Mouse (Mus musculus) myocyte (in vitro differentiated cells): ENCODE measurements around the gene Gm21969. TPM values are rescaled to one million over a fixed set of nuclear protein-coding genes. Genes with fewer than 3 reads are reported as not detected.

Experiments
- H3K27me3 ChIP-seq: one replicate; pipeline ENCODE4 v1.6.1; 2011; ENCODE audit not compliant: control insufficient read depth, insufficient read depth, insufficient read length
- H3K36me3 ChIP-seq: one replicate; pipeline ENCODE4 v1.6.1; 2011; ENCODE audit not compliant: control insufficient read depth, insufficient read depth
- H3K4me2 ChIP-seq: one replicate; pipeline ENCODE4 v1.6.1; 2011; ENCODE audit warnings: low read depth, control low read depth
- H3K4me3 ChIP-seq: one replicate; pipeline ENCODE4 v1.5.1; 2011; ENCODE audit warnings: mild to moderate bottlenecking, control low read depth, moderate library complexity
- H3K79me2 ChIP-seq: one replicate; pipeline ENCODE4 v1.6.1; 2011; ENCODE audit not compliant: control insufficient read depth, insufficient read depth
- H3ac ChIP-seq: one replicate; pipeline ENCODE4 v1.6.1; 2011; ENCODE audit not compliant: control insufficient read depth, insufficient read length
- CEBPB ChIP-seq: IDR thresholded peaks from 2 replicates; pipeline ENCODE4 v1.6.1; 2011; ENCODE audit warnings: mild to moderate bottlenecking, moderate library complexity; ENCODE audit not compliant: poor library complexity, insufficient read depth, severe bottlenecking
- E2F4 ChIP-seq: IDR thresholded peaks from one replicate; pipeline ENCODE4 v1.6.1; 2011; ENCODE audit warnings: mild to moderate bottlenecking, control low read depth, moderate library complexity; ENCODE audit not compliant: insufficient read depth
- MAX ChIP-seq: IDR thresholded peaks from one replicate; pipeline ENCODE4 v1.6.1; 2011; ENCODE audit warnings: low read depth, mild to moderate bottlenecking, control low read depth
- MYOD1 ChIP-seq, 3 experiments: IDR thresholded peaks; one replicate each; pipeline ENCODE4 v1.6.1; 2011; ENCODE audit warnings: control low read depth in 2 of 3, low read depth in 2 of 3, mild to moderate bottlenecking in 2 of 3, moderate library complexity in 1 of 3; ENCODE audit not compliant: insufficient read length in 2 of 3, control insufficient read depth in 1 of 3
- MYOG ChIP-seq, 3 experiments: IDR thresholded peaks; one replicate each; pipeline ENCODE4 v1.6.1; 2011; ENCODE audit warnings: control low read depth in 2 of 3, low read depth in 2 of 3, mild to moderate bottlenecking in 2 of 3; ENCODE audit not compliant: insufficient read length in 2 of 3, control insufficient read depth in 1 of 3, insufficient read depth in 1 of 3
- POLR2A ChIP-seq: IDR thresholded peaks from one replicate; pipeline ENCODE4 v1.6.1; 2011; ENCODE audit warnings: low read depth, mild to moderate bottlenecking, control low read depth, moderate library complexity; ENCODE audit not compliant: insufficient read length
- POLR2AphosphoS2 ChIP-seq: IDR thresholded peaks from one replicate; pipeline ENCODE4 v1.6.1; 2011; ENCODE audit warnings: low read depth, control low read depth; ENCODE audit not compliant: insufficient read length
- REST ChIP-seq: IDR thresholded peaks from one replicate; pipeline ENCODE4 v1.6.1; 2011; ENCODE audit warnings: mild to moderate bottlenecking, control low read depth, moderate library complexity; ENCODE audit not compliant: insufficient read depth, insufficient read length
- SRF ChIP-seq: IDR thresholded peaks from one replicate; pipeline ENCODE4 v1.6.1; 2011; ENCODE audit warnings: low read depth; ENCODE audit not compliant: control insufficient read depth, insufficient read length
- TCF12 ChIP-seq: IDR thresholded peaks from one replicate; pipeline ENCODE4 v1.6.1; 2011; ENCODE audit warnings: mild to moderate bottlenecking, control low read depth; ENCODE audit not compliant: poor library complexity, insufficient read depth, severe bottlenecking
- TCF3 ChIP-seq: IDR thresholded peaks from one replicate; pipeline ENCODE4 v1.6.1; 2011; ENCODE audit warnings: low read depth, control low read depth; ENCODE audit not compliant: insufficient read length
- USF1 ChIP-seq: IDR thresholded peaks from one replicate; pipeline ENCODE4 v1.6.1; 2011; ENCODE audit warnings: low read depth, mild to moderate bottlenecking, control low read depth, moderate library complexity
- polyA plus RNA-seq: library from polyadenylated mRNA; unstranded; fragments of >200 nt; fragmentation: generic; extraction: Trizol; gene quantifications from one replicate; pipeline ENCODE4 v1.2.1, GENCODE M21; 2012; ENCODE audit warnings: missing spikeins

Gene Gm21969
- polyA plus RNA-seq, 1 experiment: 0.06 TPM

DNA sequence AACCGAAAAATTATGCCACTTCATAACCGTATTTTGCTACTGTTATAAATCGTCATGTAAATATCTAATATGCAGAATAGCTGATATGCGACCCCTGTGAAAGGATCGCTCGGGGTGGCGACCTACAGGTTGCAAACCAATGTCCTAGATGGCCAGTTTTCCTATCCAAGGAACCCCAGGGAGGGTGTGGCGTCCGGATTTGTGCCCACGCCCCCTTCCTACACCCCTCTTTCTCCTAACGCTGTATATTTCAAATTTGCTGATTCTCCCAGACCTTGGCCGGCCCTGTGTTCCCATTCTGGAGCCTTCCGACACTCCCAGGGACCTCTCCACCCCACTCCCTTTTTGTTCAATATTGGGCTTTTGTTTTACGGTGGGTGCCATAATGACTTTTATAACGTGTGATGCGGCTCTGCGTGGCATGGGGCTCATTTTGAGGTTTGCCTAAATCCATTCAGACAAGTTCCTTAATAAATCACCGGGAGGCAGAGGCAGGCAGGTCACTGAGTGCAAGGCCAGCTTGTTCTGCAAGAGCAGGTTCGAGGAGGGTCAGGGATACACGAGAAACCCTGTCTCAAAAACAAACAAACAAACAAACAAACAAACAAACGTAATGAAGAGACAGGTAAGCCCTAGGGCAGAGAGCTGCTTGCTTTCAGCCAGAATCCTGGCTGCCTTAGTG lies 20.6 kb downstream of the Gm21969 start:
- Histone ChIP-seq H3ac (peak overlapping the region; percentile 16), H3K79me2 (no peaks in the 10 kb centered on the region), H3K27me3 (no peaks in the 10 kb centered on the region), H3K4me2 (peak overlapping the region; percentile 84), H3K36me3 (no peaks in the 10 kb centered on the region), H3K4me3 (peak overlapping the region; percentile 33)
- no peak for TF ChIP-seq POLR2AphosphoS2
- no peak for TF ChIP-seq MAX
- TF ChIP-seq MYOG (IDR thresholded peaks at IDR 0.05; ENCODE audit: control insufficient read depth in 1 of 3, insufficient read depth in 1 of 3, insufficient read length in 2 of 3, low read depth in 2 of 3): no peak
- no peak for TF ChIP-seq REST
- TF ChIP-seq MYOD1 (IDR thresholded peaks at IDR 0.05; ENCODE audit: control insufficient read depth in 1 of 3, insufficient read length in 2 of 3, low read depth in 2 of 3): no peak

DNA sequence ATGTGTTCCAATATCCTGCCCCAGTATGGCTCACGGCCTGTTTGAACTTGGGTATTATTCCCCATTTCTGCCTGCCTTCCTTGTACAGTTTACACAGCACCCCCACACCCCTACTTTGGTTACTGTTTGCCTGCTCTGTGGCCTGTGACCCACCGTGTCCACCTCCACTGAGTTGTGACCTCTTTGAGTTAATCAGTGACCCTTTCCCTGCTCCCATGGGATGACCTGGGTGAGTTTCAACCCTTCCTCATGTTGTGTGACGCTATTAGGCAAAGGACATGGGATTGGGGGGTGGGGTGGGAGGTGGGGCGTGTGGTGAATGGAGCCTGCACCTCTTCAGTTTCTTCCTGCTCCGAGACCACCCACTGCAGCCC lies 21.1 kb downstream of the Gm21969 start:
- Histone ChIP-seq H3K4me2 (no peak overlapping the region), H3K27me3 (no peaks in the 10 kb centered on the region), H3K36me3 (no peaks in the 10 kb centered on the region), H3K4me3 (no peak overlapping the region), H3ac (no peak overlapping the region), H3K79me2 (no peaks in the 10 kb centered on the region)
- TF ChIP-seq POLR2AphosphoS2: no peak
- TF ChIP-seq SRF: no peak
- TF ChIP-seq TCF3: no peak
- TF ChIP-seq REST: no peak
- no peak for TF ChIP-seq E2F4
- TF ChIP-seq TCF12: no peak
- no peak for TF ChIP-seq MYOG (IDR thresholded peaks at IDR 0.05; ENCODE audit: control insufficient read depth in 1 of 3, insufficient read depth in 1 of 3, insufficient read length in 2 of 3, low read depth in 2 of 3)
- no peak for TF ChIP-seq POLR2A
- TF ChIP-seq CEBPB: no peak
- TF ChIP-seq USF1: no peak
- TF ChIP-seq MAX: no peak
- TF ChIP-seq MYOD1 (IDR thresholded peaks at IDR 0.05; ENCODE audit: control insufficient read depth in 1 of 3, insufficient read length in 2 of 3, low read depth in 2 of 3): no peak

DNA sequence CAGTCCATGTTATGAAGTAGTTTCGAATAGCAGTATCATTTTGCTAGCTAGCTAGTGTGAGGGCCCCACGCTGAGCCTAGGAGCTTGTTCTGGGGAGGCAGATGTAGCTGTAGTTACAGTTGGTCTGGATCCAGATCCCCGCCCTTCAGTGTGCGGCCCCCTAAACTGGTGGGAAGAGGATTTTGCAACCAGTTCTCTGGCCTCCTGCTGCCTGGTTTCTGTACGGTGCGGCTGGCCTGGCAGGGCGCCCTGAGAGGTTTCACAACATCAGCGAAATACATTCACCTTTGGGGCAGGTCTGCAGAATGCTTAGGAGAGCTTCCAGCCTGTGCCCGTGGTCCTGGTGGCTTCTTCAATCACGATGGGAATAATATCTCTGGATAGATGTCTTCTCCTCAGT lies 21.7 kb downstream of the Gm21969 start:
- TF ChIP-seq TCF3: no peak
- TF ChIP-seq MYOD1 (IDR thresholded peaks at IDR 0.05; ENCODE audit: control insufficient read depth in 1 of 3, insufficient read length in 2 of 3, low read depth in 2 of 3): no peak
- TF ChIP-seq TCF12: no peak
- no peak for TF ChIP-seq POLR2AphosphoS2
- no peak for TF ChIP-seq MYOG (IDR thresholded peaks at IDR 0.05; ENCODE audit: control insufficient read depth in 1 of 3, insufficient read depth in 1 of 3, insufficient read length in 2 of 3, low read depth in 2 of 3)
- TF ChIP-seq CEBPB: no peak
- TF ChIP-seq SRF: no peak
- no peak for TF ChIP-seq E2F4
- no peak for TF ChIP-seq POLR2A
- TF ChIP-seq MAX: no peak
- TF ChIP-seq USF1: no peak
- TF ChIP-seq REST: no peak
- H3K79me2 ChIP-seq: no peaks in the 10 kb centered on the region
- no peaks in the 10 kb centered on the region for H3K27me3 ChIP-seq
- no peak overlapping the region for H3K4me3 ChIP-seq
- no peak overlapping the region for H3ac ChIP-seq
- H3K4me2 ChIP-seq: no peak overlapping the region
- no peaks in the 10 kb centered on the region for H3K36me3 ChIP-seq

DNA sequence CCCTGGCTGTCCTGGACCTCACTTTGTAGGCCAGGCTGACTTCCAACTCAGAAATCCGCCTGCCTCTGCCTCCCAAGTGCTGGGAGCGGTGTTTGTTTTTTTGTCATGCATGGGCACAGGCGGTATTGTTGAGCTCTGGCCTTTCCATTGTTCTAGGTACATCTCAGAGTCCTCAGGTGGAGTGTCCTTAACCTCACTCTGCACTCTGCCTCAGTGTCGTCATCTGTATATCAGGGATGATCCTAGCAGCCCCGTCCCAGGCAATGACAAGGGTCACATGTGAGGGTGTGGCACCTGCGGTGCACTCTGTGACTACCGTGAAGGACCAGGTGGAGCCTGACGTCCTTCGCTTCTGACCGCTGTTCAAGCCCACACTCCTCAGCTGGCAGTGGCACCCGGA lies 24.4 kb downstream of the Gm21969 start:
- no peaks in the 10 kb centered on the region for H3K27me3 ChIP-seq
- H3K79me2 ChIP-seq: no peaks in the 10 kb centered on the region
- H3K4me2 ChIP-seq: no peak overlapping the region
- H3K4me3 ChIP-seq: no peak overlapping the region
- H3ac ChIP-seq: no peak overlapping the region
- no peak for TF ChIP-seq REST
- no peak for TF ChIP-seq POLR2AphosphoS2
- TF ChIP-seq POLR2A: no peak
- TF ChIP-seq TCF12: no peak
- TF ChIP-seq MYOG (IDR thresholded peaks at IDR 0.05; ENCODE audit: control insufficient read depth in 1 of 3, insufficient read depth in 1 of 3, insufficient read length in 2 of 3, low read depth in 2 of 3): no peak
- no peak for TF ChIP-seq TCF3
- no peak for TF ChIP-seq SRF
- TF ChIP-seq MAX: no peak
- no peaks in the 10 kb centered on the region for H3K36me3 ChIP-seq

DNA sequence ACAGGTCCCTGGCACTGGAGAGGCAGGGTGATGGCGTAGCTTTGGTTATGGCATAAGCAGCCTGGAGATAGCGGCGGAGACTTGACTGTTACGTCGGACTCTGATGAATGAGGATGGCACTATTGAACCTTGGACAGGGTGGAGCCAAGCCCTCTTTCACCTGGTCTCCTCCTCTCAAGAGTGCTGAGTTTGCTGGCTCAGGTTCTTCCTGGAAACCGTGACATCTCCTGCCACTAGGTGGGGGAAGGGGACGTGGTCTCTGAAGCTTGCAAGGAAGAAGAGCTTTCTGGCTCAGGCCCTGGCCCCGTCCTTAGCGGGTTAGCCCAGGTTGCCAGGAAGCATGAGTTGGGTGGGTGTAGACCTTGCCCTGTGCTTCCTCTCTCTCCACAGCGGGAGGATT lies 27.2 kb downstream of the Gm21969 start:
- TF ChIP-seq MYOD1 (IDR thresholded peaks at IDR 0.05; ENCODE audit: control insufficient read depth in 1 of 3, insufficient read length in 2 of 3, low read depth in 2 of 3) (no peak), POLR2AphosphoS2 (no peak), MYOG (IDR thresholded peaks at IDR 0.05; ENCODE audit: control insufficient read depth in 1 of 3, insufficient read depth in 1 of 3, insufficient read length in 2 of 3, low read depth in 2 of 3) (no peak), CEBPB (no peak), E2F4 (no peak), POLR2A (no peak), TCF12 (no peak), SRF (no peak), USF1 (no peak), REST (no peak), MAX (no peak), TCF3 (no peak)
- Histone ChIP-seq H3K36me3 (no peaks in the 10 kb centered on the region), H3ac (no peak overlapping the region), H3K27me3 (no peaks in the 10 kb centered on the region), H3K79me2 (no peaks in the 10 kb centered on the region), H3K4me3 (no peak overlapping the region), H3K4me2 (no peak overlapping the region)
